8 mouse cellular contexts compared by ENCODE assay signal in genomic region chr10:122047727-122048365, GRCm38 (mm10). TPM values are rescaled to one million over a fixed set of nuclear protein-coding genes. Genes with fewer than 3 reads are reported as not detected.
DNase-seq lines count a peak whose midpoint lies in the region; ATAC-seq and TF ChIP-seq lines count a peak whose summit lies in the region.

No protein-coding gene starts in this region.

- H3K27ac ChIP-seq in forebrain, embryonic 13.5 days, result peak overlapping the region; percentile 79
- H3K27ac ChIP-seq in heart, embryonic 16.5 days (ENCODE audit: low read length), result peak overlapping the region; percentile 77
- no peak overlapping the region for H3K27ac ChIP-seq in liver, embryonic 14.5 days

- peak overlapping the region; percentile 77 for H3K4me2 ChIP-seq in forebrain, embryonic 13.5 days
- H3K4me2 ChIP-seq in heart, embryonic 16.5 days (ENCODE audit: low read depth, low read length), result peak overlapping the region; percentile 77
- peak overlapping the region; percentile 63 for H3K4me2 ChIP-seq in liver, embryonic 14.5 days (ENCODE audit: low read depth)

- 20% methylated on average over 23 of the region's 44 CpGs for WGBS in forebrain, embryonic 13.5 days
- WGBS in heart, embryonic 16.5 days, result 12% methylated on average over 37 of the region's 44 CpGs
- WGBS in liver, embryonic 14.5 days (ENCODE audit: insufficient replicate concordance), result 12% methylated on average over 37 of the region's 44 CpGs

- peaks cover 15% of the 10 kb centered on the region for H3K4me1 ChIP-seq in forebrain, embryonic 13.5 days
- no peaks in the 10 kb centered on the region for H3K4me1 ChIP-seq in heart, embryonic 16.5 days (ENCODE audit: control insufficient read depth, insufficient read depth, low read length)
- H3K4me1 ChIP-seq in liver, embryonic 14.5 days (replicated peaks; ENCODE audit: control insufficient read depth in 2 of 2, insufficient read depth in 2 of 2, low read length in 1 of 2), result peaks cover 0 to 4% of the 10 kb centered on the region in 2 experiments; a peak in 2 of 4 replicates

- no peak for TF ChIP-seq EP300 in liver, embryonic 14.5 days (IDR thresholded peaks at IDR 0.05; ENCODE audit: low read depth)

- DNase-seq in CD8-positive naive resting alpha-beta T cell, adult 2 months (ENCODE audit: low read depth in 2 of 2, low spot score in 2 of 2), result peak; percentile 63 to 65
- DNase-seq in kidney, postnatal 14 days, result peak; percentile 90
- peak in 1 of 3 experiments; percentile 35 for DNase-seq in liver, embryonic 14.5 days (ENCODE audit: low read depth in 3 of 3, low spot score in 3 of 3)
- DNase-seq in natural killer cell, adult 2 months (ENCODE audit: low spot score in 2 of 2), result peak; percentile 34 to 67
- DNase-seq in splenic B cell, adult 2 months (ENCODE audit: low read depth, low spot score), result peak; percentile 75

- H3K36me3 ChIP-seq in forebrain, embryonic 13.5 days (ENCODE audit: poor library complexity, severe bottlenecking), result no peaks in the 10 kb centered on the region
- H3K36me3 ChIP-seq in heart, embryonic 16.5 days (ENCODE audit: control insufficient read depth, insufficient read depth), result no peaks in the 10 kb centered on the region
- H3K36me3 ChIP-seq in liver, embryonic 14.5 days (replicated peaks; ENCODE audit: control insufficient read depth, insufficient read depth, low read depth), result no peaks in the 10 kb centered on the region
- H3K36me3 ChIP-seq in splenic B cell, adult 2 months (ENCODE audit: control insufficient read depth, insufficient read depth, low read length, poor library complexity, severe bottlenecking), result no peaks in the 10 kb centered on the region

- TF ChIP-seq CTCF in liver, embryonic 14.5 days (IDR thresholded peaks at IDR 0.05; ENCODE audit: low read depth), result peak; percentile 69

- ATAC-seq in cerebellum, adult (ENCODE audit: insufficient number of reproducible peaks, low FRiP score, low TSS enrichment), result peak; percentile 57
- peak; percentile 79 for ATAC-seq in forebrain, embryonic 13.5 days
- peak; percentile 75 for ATAC-seq in heart, embryonic 16.5 days (replicated peaks; ENCODE audit: extremely low read depth, insufficient read depth, low FRiP score)
- peak; percentile 58 for ATAC-seq in liver, embryonic 14.5 days (ENCODE audit: insufficient read depth)

- H3K9me3 ChIP-seq in forebrain, embryonic 13.5 days (replicated peaks), result no peaks in the 10 kb centered on the region
- no peaks in the 10 kb centered on the region for H3K9me3 ChIP-seq in heart, embryonic 16.5 days (replicated peaks; ENCODE audit: control insufficient read depth, low read length)
- no peaks in the 10 kb centered on the region for H3K9me3 ChIP-seq in liver, embryonic 14.5 days (ENCODE audit: control insufficient read depth, low read length)

- H3K4me3 ChIP-seq in forebrain, embryonic 13.5 days, result peak overlapping the region; percentile 69
- peak overlapping the region; percentile 80 for H3K4me3 ChIP-seq in heart, embryonic 16.5 days (ENCODE audit: low read length)
- H3K4me3 ChIP-seq in liver, embryonic 14.5 days (ENCODE audit: insufficient read depth in 1 of 2, low read depth in 2 of 2, low read length in 2 of 2), result peak overlapping the region; percentile 57 to 60

- H3K9ac ChIP-seq in forebrain, embryonic 13.5 days, result peak overlapping the region; percentile 91
- peak overlapping the region; percentile 87 for H3K9ac ChIP-seq in heart, embryonic 16.5 days (ENCODE audit: low read length)
- H3K9ac ChIP-seq in liver, embryonic 14.5 days (replicated peaks), result peak overlapping the region; percentile 9; the same call in 1 of the 2 replicates

- H3K27me3 ChIP-seq in forebrain, embryonic 13.5 days, result no peaks in the 10 kb centered on the region
- H3K27me3 ChIP-seq in heart, embryonic 16.5 days (ENCODE audit: control insufficient read depth, insufficient read depth, low read length), result peaks cover 7% of the 10 kb centered on the region
- peaks cover 21% of the 10 kb centered on the region for H3K27me3 ChIP-seq in liver, embryonic 14.5 days (ENCODE audit: control insufficient read depth, insufficient read depth, low read length)
- peaks cover 6% of the 10 kb centered on the region for H3K27me3 ChIP-seq in splenic B cell, adult 2 months (ENCODE audit: control insufficient read depth, insufficient read depth, low read length, poor library complexity, severe bottlenecking)

RNA-seq across cellular contexts. Expression of gene Srgap1, which starts 0.7 kb away (rescaled TPM):
- 22.2 and 24.6 TPM in 2 replicates for polyA plus RNA-seq in forebrain, embryonic 13.5 days (2015; fragmentation: Nextera tagmentation; extraction: Ambion mirVana)
- polyA plus RNA-seq in heart, embryonic 16.5 days (2015; fragmentation: Nextera tagmentation; extraction: Ambion mirVana), result 6.8 and 7.1 TPM in 2 replicates
- 0.60 and 0.66 TPM in 2 replicates for polyA plus RNA-seq in liver, embryonic 14.5 days (2012; rRNA removed)
- polyA plus RNA-seq in liver, embryonic 14.5 days (2014; fragmentation: Nextera tagmentation; extraction: Ambion mirVana), result 0.59 and 0.79 TPM in 2 replicates

RNA-seq across cellular contexts. Expression of gene Rxylt1, which starts 49.3 kb away (rescaled TPM):
- 27.7 and 30.6 TPM in 2 replicates for polyA plus RNA-seq in forebrain, embryonic 13.5 days (2015; fragmentation: Nextera tagmentation; extraction: Ambion mirVana)
- polyA plus RNA-seq in heart, embryonic 16.5 days (2015; fragmentation: Nextera tagmentation; extraction: Ambion mirVana), result 39.8 and 41.8 TPM in 2 replicates
- 1.5 and 4.2 TPM in 2 replicates for polyA plus RNA-seq in liver, embryonic 14.5 days (2012; rRNA removed)
- 12.9 and 13.6 TPM in 2 replicates for polyA plus RNA-seq in liver, embryonic 14.5 days (2014; fragmentation: Nextera tagmentation; extraction: Ambion mirVana)

Comparison
In these comparisons a context has a peak if more than half of its experiments do, and no peak if none do; other contexts are left out.
1. H3K9ac ChIP-seq: peak in every context shown above with its lines; median percentile 91 in forebrain, embryonic 13.5 days; 87 in heart, embryonic 16.5 days; 9 in liver, embryonic 14.5 days.